8 mouse cellular contexts compared by ENCODE assay signal in the genomic region with DNA sequence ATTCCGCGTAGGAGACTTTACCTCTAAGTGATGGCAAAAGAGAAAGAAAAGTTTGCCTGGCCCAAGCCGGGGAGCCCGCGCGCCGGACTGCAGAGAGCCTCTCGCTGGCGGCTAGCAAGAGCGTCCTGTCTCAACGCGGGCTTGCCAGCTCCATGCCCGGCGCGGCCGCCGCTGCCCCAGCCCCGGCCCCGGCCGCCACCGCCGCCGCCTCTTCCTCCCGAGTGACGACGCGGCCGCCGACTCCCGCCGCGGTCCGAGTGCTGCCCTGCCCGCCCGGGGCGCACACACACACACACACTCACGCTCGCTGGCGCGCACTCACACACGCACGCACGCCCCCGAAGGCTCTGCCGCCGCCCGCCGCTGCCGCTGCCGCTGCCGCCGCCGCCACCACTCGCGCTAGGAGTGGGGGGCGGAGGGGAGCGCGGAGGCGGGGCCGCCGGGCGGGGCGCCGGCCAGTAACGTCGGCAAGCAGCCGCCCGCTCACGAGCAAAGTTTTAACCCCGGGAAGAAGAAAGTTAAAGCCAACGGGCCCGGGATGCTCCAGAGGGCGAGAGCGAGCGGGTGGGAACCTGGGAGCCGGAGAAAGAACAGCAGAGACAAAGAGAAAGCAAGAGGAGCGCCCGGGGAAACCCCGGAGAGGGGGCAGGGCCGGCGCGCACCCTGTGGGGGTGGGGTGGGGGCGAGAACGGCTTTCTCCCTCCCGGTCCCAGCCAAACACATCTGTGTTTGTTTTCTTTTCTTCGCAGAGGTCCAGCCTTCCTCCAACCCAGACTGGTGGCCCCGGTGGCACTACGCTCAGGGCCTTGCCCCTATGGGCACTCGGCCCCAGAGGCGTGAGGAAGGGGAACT. TPM values are rescaled to one million over a fixed set of nuclear protein-coding genes. Genes with fewer than 3 reads are reported as not detected.
DNase-seq lines count a peak whose midpoint lies in the region; ATAC-seq and TF ChIP-seq lines count a peak whose summit lies in the region.

No protein-coding gene starts in this region.

- H3K27me3 ChIP-seq in ES-Bruce4 (ENCODE audit: control insufficient read depth, insufficient read depth, low read length, poor library complexity, severe bottlenecking), result peaks cover 18% of the 10 kb centered on the region
- H3K27me3 ChIP-seq in forebrain, embryonic 15.5 days, result peaks cover 81% of the 10 kb centered on the region
- peaks cover 100% of the 10 kb centered on the region for H3K27me3 ChIP-seq in hindbrain, embryonic 10.5 days (ENCODE audit: insufficient read depth, poor library complexity, severe bottlenecking)
- peaks cover 70% of the 10 kb centered on the region for H3K27me3 ChIP-seq in limb, embryonic 11.5 days (ENCODE audit: control insufficient read depth, insufficient read depth, low read length)
- H3K27me3 ChIP-seq in midbrain, embryonic 12.5 days, result peaks cover 91% of the 10 kb centered on the region
- H3K27me3 ChIP-seq in stomach, embryonic 15.5 days (replicated peaks), result peaks cover 38% of the 10 kb centered on the region

- no peak for TF ChIP-seq CTCF in ES-Bruce4 (IDR thresholded peaks at IDR 0.05; ENCODE audit: low read depth, low read length)

- H3K4me3 ChIP-seq in ES-Bruce4 (ENCODE audit: low read depth, low read length), result peak overlapping the region; percentile 70
- peak overlapping the region; percentile 63 for H3K4me3 ChIP-seq in forebrain, embryonic 15.5 days
- H3K4me3 ChIP-seq in hindbrain, embryonic 10.5 days, result peak overlapping the region; percentile 72
- peak overlapping the region; percentile 49 for H3K4me3 ChIP-seq in limb, embryonic 11.5 days (ENCODE audit: low read depth, low read length)
- peak overlapping the region; percentile 66 for H3K4me3 ChIP-seq in midbrain, embryonic 12.5 days
- H3K4me3 ChIP-seq in stomach, embryonic 15.5 days (replicated peaks), result peak overlapping the region; percentile 72

- H3K9me3 ChIP-seq in ES-Bruce4 (replicated peaks; ENCODE audit: control insufficient read depth, insufficient read depth, low read length, poor library complexity, severe bottlenecking), result no peaks in the 10 kb centered on the region
- no peaks in the 10 kb centered on the region for H3K9me3 ChIP-seq in forebrain, embryonic 15.5 days
- H3K9me3 ChIP-seq in hindbrain, embryonic 10.5 days, result no peaks in the 10 kb centered on the region
- H3K9me3 ChIP-seq in limb, embryonic 11.5 days (ENCODE audit: control insufficient read depth, low read length), result no peaks in the 10 kb centered on the region
- H3K9me3 ChIP-seq in midbrain, embryonic 12.5 days, result no peaks in the 10 kb centered on the region
- no peaks in the 10 kb centered on the region for H3K9me3 ChIP-seq in stomach, embryonic 15.5 days

- peak overlapping the region; percentile 51 for H3K27ac ChIP-seq in ES-Bruce4 (ENCODE audit: insufficient read depth, low read length)
- peak overlapping the region; percentile 51 for H3K27ac ChIP-seq in forebrain, embryonic 15.5 days (replicated peaks)
- H3K27ac ChIP-seq in hindbrain, embryonic 10.5 days, result peak overlapping the region; percentile 92
- H3K27ac ChIP-seq in limb, embryonic 11.5 days (replicated peaks; ENCODE audit: low read depth, low read length), result peak overlapping the region; percentile 55; the same call in 1 of the 2 replicates
- peak overlapping the region; percentile 86 for H3K27ac ChIP-seq in midbrain, embryonic 12.5 days (replicated peaks)
- peak overlapping the region; percentile 63 for H3K27ac ChIP-seq in stomach, embryonic 15.5 days

- no peaks in the 10 kb centered on the region; the same call in 1 of the 2 replicates for H3K36me3 ChIP-seq in ES-Bruce4 (ENCODE audit: control insufficient read depth, insufficient read depth, low read length, poor library complexity, severe bottlenecking)
- H3K36me3 ChIP-seq in forebrain, embryonic 15.5 days, result no peaks in the 10 kb centered on the region
- peaks cover 7% of the 10 kb centered on the region; the same call in 1 of the 2 replicates for H3K36me3 ChIP-seq in hindbrain, embryonic 10.5 days
- no peaks in the 10 kb centered on the region for H3K36me3 ChIP-seq in limb, embryonic 11.5 days (ENCODE audit: control insufficient read depth, insufficient read depth, low read length)
- no peaks in the 10 kb centered on the region for H3K36me3 ChIP-seq in midbrain, embryonic 12.5 days
- H3K36me3 ChIP-seq in stomach, embryonic 15.5 days, result no peaks in the 10 kb centered on the region

- H3K4me2 ChIP-seq in forebrain, embryonic 15.5 days (replicated peaks), result peak overlapping the region; percentile 95
- H3K4me2 ChIP-seq in limb, embryonic 11.5 days (ENCODE audit: low read depth, severe bottlenecking), result peak overlapping the region; percentile 85
- peak overlapping the region; percentile 91 for H3K4me2 ChIP-seq in midbrain, embryonic 12.5 days (replicated peaks)
- peak overlapping the region; percentile 97 for H3K4me2 ChIP-seq in stomach, embryonic 15.5 days

- H3K9ac ChIP-seq in ES-Bruce4 (ENCODE audit: low read depth, poor library complexity, severe bottlenecking), result peak overlapping the region; percentile 90
- peak overlapping the region; percentile 59 for H3K9ac ChIP-seq in forebrain, embryonic 15.5 days (replicated peaks)
- H3K9ac ChIP-seq in limb, embryonic 11.5 days (ENCODE audit: low read length), result peak overlapping the region; percentile 69
- H3K9ac ChIP-seq in midbrain, embryonic 12.5 days (replicated peaks), result peak overlapping the region; percentile 82
- peak overlapping the region; percentile 55 for H3K9ac ChIP-seq in stomach, embryonic 15.5 days

- peaks cover 3% of the 10 kb centered on the region for H3K4me1 ChIP-seq in ES-Bruce4 (ENCODE audit: control insufficient read depth, insufficient read depth, low read length)
- peaks cover 50% of the 10 kb centered on the region for H3K4me1 ChIP-seq in forebrain, embryonic 15.5 days
- peaks cover 92% of the 10 kb centered on the region for H3K4me1 ChIP-seq in hindbrain, embryonic 10.5 days (replicated peaks)
- peaks cover 22% of the 10 kb centered on the region for H3K4me1 ChIP-seq in limb, embryonic 11.5 days (ENCODE audit: control insufficient read depth, insufficient read depth, low read length)
- H3K4me1 ChIP-seq in midbrain, embryonic 12.5 days, result peaks cover 59% of the 10 kb centered on the region
- peaks cover 29% of the 10 kb centered on the region for H3K4me1 ChIP-seq in stomach, embryonic 15.5 days

- no peak for TF ChIP-seq POLR2A in ES-Bruce4 (IDR thresholded peaks at IDR 0.05; ENCODE audit: insufficient read depth, low read length)

- no peak for TF ChIP-seq EP300 in ES-Bruce4 (IDR thresholded peaks at IDR 0.05; ENCODE audit: insufficient read depth, low read depth, low read length)

- DNase-seq in adrenal gland, postnatal 10 days, result peak; percentile 71
- peak; percentile 77 for DNase-seq in hindbrain, embryonic 10.5 days (ENCODE audit: low spot score)
- peak; percentile 80 for DNase-seq in limb, embryonic 11.5 days (ENCODE audit: low spot score)
- DNase-seq in layer of hippocampus, adult 9-10 months (ENCODE audit: low spot score), result no peak

- WGBS in forebrain, embryonic 15.5 days, result 1% methylated on average over 83 of the region's 90 CpGs
- under 1% methylated on average over 90 of the region's 90 CpGs for WGBS in hindbrain, embryonic 10.5 days
- WGBS in limb, embryonic 11.5 days, result 1% methylated on average over 81 of the region's 90 CpGs
- WGBS in midbrain, embryonic 12.5 days, result 1% methylated on average over 75 of the region's 90 CpGs
- 2% methylated on average over 67 of the region's 90 CpGs for WGBS in stomach, embryonic 15.5 days

- peak; percentile 71 for ATAC-seq in forebrain, embryonic 15.5 days (replicated peaks)
- ATAC-seq in limb, embryonic 11.5 days (ENCODE audit: insufficient number of reproducible peaks, low FRiP score, low TSS enrichment, low read depth), result no peak
- ATAC-seq in midbrain, embryonic 12.5 days (ENCODE audit: low FRiP score, low read depth), result peak; percentile 66
- peak; percentile 54; the same call in 1 of the 2 replicates for ATAC-seq in stomach, embryonic 15.5 days (ENCODE audit: insufficient read depth, low FRiP score, low read depth)

RNA-seq across cellular contexts. Expression of a gene that starts 13.8 kb away (rescaled TPM):
- polyA plus RNA-seq in ES-Bruce4 (2011; ENCODE audit: insufficient read depth, insufficient read length, low read depth, missing spikeins), result 22.3 and 22.6 TPM in 2 replicates
- 10 to 100 TPM; 11.0 TPM for total RNA-seq in adrenal gland, postnatal 10 days (2021)
- polyA plus RNA-seq in forebrain, embryonic 15.5 days (2015; fragmentation: Nextera tagmentation; extraction: Ambion mirVana), result 6.7 and 8.1 TPM in 2 replicates
- 18.2 and 23.7 TPM in 2 replicates for polyA plus RNA-seq in hindbrain, embryonic 10.5 days (2016; fragmentation: Nextera tagmentation; extraction: Ambion mirVana)
- 3.3 and 5.4 TPM in 2 replicates for polyA plus RNA-seq in limb, embryonic 11.5 days (2014; fragmentation: Nextera tagmentation; extraction: Ambion mirVana)
- 26.6 and 34.6 TPM in 2 replicates for polyA plus RNA-seq in midbrain, embryonic 12.5 days (2016; fragmentation: Nextera tagmentation; extraction: Ambion mirVana)
- 16.1 and 18.7 TPM in 2 replicates for polyA plus RNA-seq in stomach, embryonic 15.5 days (2015; fragmentation: Nextera tagmentation; extraction: Ambion mirVana)

RNA-seq across cellular contexts. Expression of a gene that starts 45.1 kb away (rescaled TPM):
- polyA plus RNA-seq in ES-Bruce4 (2011; ENCODE audit: insufficient read depth, insufficient read length, low read depth, missing spikeins), result 1.7 and 1.8 TPM in 2 replicates
- total RNA-seq in adrenal gland, postnatal 10 days (2021), result 1 to 10 TPM; 1.6 to 2.3 TPM
- polyA plus RNA-seq in forebrain, embryonic 15.5 days (2015; fragmentation: Nextera tagmentation; extraction: Ambion mirVana), result 0.11 and 0.20 TPM in 2 replicates
- polyA plus RNA-seq in hindbrain, embryonic 10.5 days (2016; fragmentation: Nextera tagmentation; extraction: Ambion mirVana), result 0.88 and 1.2 TPM in 2 replicates
- polyA plus RNA-seq in limb, embryonic 11.5 days (2014; fragmentation: Nextera tagmentation; extraction: Ambion mirVana), result 1.2 and 1.7 TPM in 2 replicates
- 0.34 and 0.63 TPM in 2 replicates for polyA plus RNA-seq in midbrain, embryonic 12.5 days (2016; fragmentation: Nextera tagmentation; extraction: Ambion mirVana)
- polyA plus RNA-seq in stomach, embryonic 15.5 days (2015; fragmentation: Nextera tagmentation; extraction: Ambion mirVana), result 0.54 and 0.76 TPM in 2 replicates
